Mouse (Mus musculus): Measurements from ENCODE around the gene Gm28035. TPM values are rescaled to one million over a fixed set of nuclear protein-coding genes. Genes with fewer than 3 reads are reported as not detected.

Gene Gm28035
- polyA plus RNA-seq, 1 experiment = 6.4 TPM

DNA sequence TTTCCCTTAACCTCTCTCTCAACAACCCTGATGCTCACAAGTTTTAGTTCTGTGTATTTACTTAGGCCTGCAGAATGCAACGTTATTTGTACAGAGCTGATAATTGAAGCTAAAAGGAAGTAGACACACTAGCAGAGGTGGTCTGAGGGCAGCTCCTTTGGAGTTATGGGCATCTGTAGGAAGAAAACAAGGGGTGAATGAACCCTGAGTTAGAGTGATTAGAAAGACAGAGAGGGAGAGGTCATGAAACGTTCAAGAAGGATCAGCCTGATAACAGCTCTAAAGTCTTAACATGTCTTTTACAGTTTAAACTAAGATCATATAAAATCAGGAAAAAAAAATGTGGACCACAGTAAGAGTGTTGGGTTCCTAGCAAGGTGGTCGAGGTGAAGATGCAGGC, 69.0 kb downstream of the Gm28035 start:
- peaks cover 8% of the 10 kb centered on the region for H3K36me3 ChIP-seq (ENCODE audit: control insufficient read depth, insufficient read depth, low read length)
- no peaks in the 10 kb centered on the region for H3K27me3 ChIP-seq (replicated peaks; ENCODE audit: control insufficient read depth, insufficient read depth, low read length)
- H3K4me3 ChIP-seq (ENCODE audit: insufficient read depth, low read depth, low read length) = no peak overlapping the region
- TF ChIP-seq CTCF (conservative IDR thresholded peaks at IDR 0.05; ENCODE audit: insufficient read depth, insufficient read length, low read depth, low read length) = no peak
- no peak for TF ChIP-seq POLR2A (IDR thresholded peaks at IDR 0.05; ENCODE audit: low read depth, low read length)
- H3K4me1 ChIP-seq (ENCODE audit: control insufficient read depth, insufficient read depth, low read length) = no peaks in the 10 kb centered on the region
- H3K27ac ChIP-seq (ENCODE audit: insufficient read depth, low read depth, low read length) = no peak overlapping the region
- no peak for DNase-seq
- 84% methylated on average over 3 of the region's 3 CpGs for WGBS

DNA sequence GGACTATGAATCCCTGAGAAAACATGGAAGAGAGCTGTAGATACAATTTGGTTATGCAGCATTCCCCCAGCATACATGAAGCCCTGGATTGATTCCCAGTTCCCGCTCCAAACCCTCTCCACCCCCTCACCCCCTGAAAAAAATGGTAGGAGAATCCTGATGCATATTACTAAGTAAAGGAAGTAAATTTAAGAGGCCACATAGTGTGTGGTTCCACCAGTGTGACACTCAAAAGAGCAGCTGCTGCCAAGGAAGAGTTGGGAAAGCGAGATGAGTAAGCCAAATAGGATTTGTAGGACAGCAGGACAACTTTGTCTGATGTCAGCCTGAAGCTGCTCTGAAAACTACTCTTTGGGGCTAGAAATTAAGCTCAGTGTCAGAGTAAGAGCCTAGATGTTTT, 71.1 kb downstream of the Gm28035 start:
- 95% methylated on average over 2 of the region's 2 CpGs for WGBS
- Histone ChIP-seq H3K4me3 (ENCODE audit: insufficient read depth, low read depth, low read length) (no peak overlapping the region), H3K27ac (ENCODE audit: insufficient read depth, low read depth, low read length) (no peak overlapping the region), H3K27me3 (replicated peaks; ENCODE audit: control insufficient read depth, insufficient read depth, low read length) (no peaks in the 10 kb centered on the region), H3K4me1 (ENCODE audit: control insufficient read depth, insufficient read depth, low read length) (no peaks in the 10 kb centered on the region), H3K36me3 (ENCODE audit: control insufficient read depth, insufficient read depth, low read length) (peaks cover 11% of the 10 kb centered on the region)
- TF ChIP-seq POLR2A (IDR thresholded peaks at IDR 0.05; ENCODE audit: low read depth, low read length) = no peak
- DNase-seq = no peak

DNA sequence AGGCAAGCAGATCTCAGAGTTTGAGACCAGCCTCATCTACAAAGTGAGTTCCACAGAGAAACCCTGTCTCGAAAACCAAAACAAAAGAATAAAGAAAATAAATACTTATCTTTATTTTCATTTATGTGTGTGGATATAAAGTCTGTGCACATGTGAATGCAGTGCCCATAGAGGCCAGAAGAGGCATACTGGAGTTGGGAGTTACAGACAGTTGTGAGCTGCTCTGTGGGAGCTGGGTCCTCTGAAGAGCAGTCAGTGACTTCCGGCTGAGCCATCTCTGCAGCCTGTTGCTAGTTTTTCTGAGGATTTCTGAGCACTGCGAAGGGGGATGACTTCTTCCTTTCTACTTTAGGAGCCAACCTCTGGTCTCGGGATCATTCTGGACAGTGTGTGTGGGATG, 75.8 kb downstream of the Gm28035 start:
- 0 out of 2 replicates have a peak, but pooled peaks have one; percentile 4 for TF ChIP-seq CTCF (conservative IDR thresholded peaks at IDR 0.05; ENCODE audit: insufficient read depth, insufficient read length, low read depth, low read length)
- no peak for TF ChIP-seq POLR2A (IDR thresholded peaks at IDR 0.05; ENCODE audit: low read depth, low read length)
- H3K27ac ChIP-seq (ENCODE audit: insufficient read depth, low read depth, low read length) = no peak overlapping the region
- 94% methylated on average over 4 of the region's 4 CpGs for WGBS
- H3K27me3 ChIP-seq (replicated peaks; ENCODE audit: control insufficient read depth, insufficient read depth, low read length) = no peaks in the 10 kb centered on the region
- peaks cover 9% of the 10 kb centered on the region for H3K36me3 ChIP-seq (ENCODE audit: control insufficient read depth, insufficient read depth, low read length)
- no peak overlapping the region for H3K4me3 ChIP-seq (ENCODE audit: insufficient read depth, low read depth, low read length)
- H3K4me1 ChIP-seq (ENCODE audit: control insufficient read depth, insufficient read depth, low read length) = no peaks in the 10 kb centered on the region
- no peak for DNase-seq

DNA sequence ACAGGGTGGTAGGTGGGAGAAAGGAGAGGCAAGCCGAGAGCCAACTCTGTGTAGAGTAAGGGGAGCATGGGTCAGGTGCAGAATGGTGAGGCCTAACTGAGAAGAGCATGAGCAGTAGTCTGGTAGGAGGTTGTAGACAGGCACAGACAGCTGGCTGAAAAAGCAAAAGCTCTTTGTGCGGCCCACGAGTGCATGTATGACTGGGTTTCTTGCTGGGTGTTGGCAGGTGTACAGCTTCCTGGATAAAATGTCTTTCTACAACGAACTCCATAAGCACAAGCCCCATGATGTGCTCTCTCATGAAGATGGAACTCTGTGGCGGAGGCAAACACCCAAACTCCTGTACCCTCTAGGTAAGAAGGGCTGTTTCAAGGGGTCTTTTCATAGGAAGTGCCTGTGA, 76.6 kb downstream of the Gm28035 start:
- no peaks in the 10 kb centered on the region for H3K27me3 ChIP-seq (replicated peaks; ENCODE audit: control insufficient read depth, insufficient read depth, low read length)
- WGBS = 96% methylated on average over 5 of the region's 5 CpGs
- DNase-seq = no peak
- peaks cover 9% of the 10 kb centered on the region for H3K36me3 ChIP-seq (ENCODE audit: control insufficient read depth, insufficient read depth, low read length)
- H3K27ac ChIP-seq (ENCODE audit: insufficient read depth, low read depth, low read length) = no peak overlapping the region
- no peaks in the 10 kb centered on the region for H3K4me1 ChIP-seq (ENCODE audit: control insufficient read depth, insufficient read depth, low read length)
- no peak overlapping the region for H3K4me3 ChIP-seq (ENCODE audit: insufficient read depth, low read depth, low read length)
- no peak for TF ChIP-seq CTCF (conservative IDR thresholded peaks at IDR 0.05; ENCODE audit: insufficient read depth, insufficient read length, low read depth, low read length)
- no peak for TF ChIP-seq POLR2A (IDR thresholded peaks at IDR 0.05; ENCODE audit: low read depth, low read length)

DNA sequence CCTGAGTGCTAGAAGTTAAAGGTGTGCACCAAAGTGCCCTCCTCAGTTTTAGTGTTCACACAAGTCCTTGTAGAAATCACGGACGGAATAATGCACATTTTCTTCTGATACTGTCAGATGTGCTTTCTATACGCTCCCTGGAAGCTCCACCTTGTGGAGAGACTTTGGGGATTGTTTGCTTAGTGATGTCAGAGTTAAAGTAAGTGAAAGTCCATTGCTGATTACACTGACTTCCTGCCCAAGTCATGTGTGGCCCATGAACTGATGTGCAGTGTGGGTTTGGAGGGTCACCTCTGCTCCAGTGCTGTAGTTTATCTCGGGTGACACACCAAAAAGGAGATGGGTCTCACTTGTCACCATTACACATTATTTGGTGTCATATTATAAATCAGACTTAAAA, 78.9 kb downstream of the Gm28035 start:
- no peak for DNase-seq
- WGBS = 88% methylated on average over 4 of the region's 4 CpGs
- TF ChIP-seq CTCF (conservative IDR thresholded peaks at IDR 0.05; ENCODE audit: insufficient read depth, insufficient read length, low read depth, low read length) = no peak
- no peak for TF ChIP-seq POLR2A (IDR thresholded peaks at IDR 0.05; ENCODE audit: low read depth, low read length)
- Histone ChIP-seq H3K36me3 (ENCODE audit: control insufficient read depth, insufficient read depth, low read length) (peaks cover 3% of the 10 kb centered on the region), H3K27ac (ENCODE audit: insufficient read depth, low read depth, low read length) (no peak overlapping the region), H3K4me1 (ENCODE audit: control insufficient read depth, insufficient read depth, low read length) (no peaks in the 10 kb centered on the region), H3K27me3 (replicated peaks; ENCODE audit: control insufficient read depth, insufficient read depth, low read length) (no peaks in the 10 kb centered on the region), H3K4me3 (ENCODE audit: insufficient read depth, low read depth, low read length) (no peak overlapping the region)

DNA sequence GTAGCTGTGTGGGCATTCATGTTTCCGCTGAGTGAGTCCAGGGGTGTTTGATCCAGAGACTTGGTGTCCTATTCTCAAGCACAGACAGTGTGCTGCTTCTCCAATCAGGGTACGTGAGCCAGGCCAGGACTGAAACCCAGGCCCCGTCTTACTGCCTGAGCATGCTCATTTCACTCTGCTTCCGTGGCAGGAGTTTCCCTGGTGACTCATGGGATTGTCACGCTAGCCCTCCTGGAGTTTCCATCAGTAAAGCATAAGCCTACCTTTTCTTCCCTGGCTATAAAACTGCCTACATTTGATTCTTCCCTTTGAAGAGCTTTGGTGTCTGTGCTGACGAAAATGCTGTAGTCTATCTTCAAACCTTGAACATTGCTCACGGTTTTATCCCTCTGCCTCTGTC, 82.7 kb downstream of the Gm28035 start:
- Histone ChIP-seq H3K4me3 (ENCODE audit: insufficient read depth, low read depth, low read length) (no peak overlapping the region), H3K36me3 (ENCODE audit: control insufficient read depth, insufficient read depth, low read length) (peaks cover 2% of the 10 kb centered on the region; the same call in 1 of the 2 replicates), H3K27ac (ENCODE audit: insufficient read depth, low read depth, low read length) (no peak overlapping the region), H3K4me1 (ENCODE audit: control insufficient read depth, insufficient read depth, low read length) (no peaks in the 10 kb centered on the region), H3K27me3 (replicated peaks; ENCODE audit: control insufficient read depth, insufficient read depth, low read length) (no peaks in the 10 kb centered on the region)
- WGBS = 89% methylated on average over 7 of the region's 7 CpGs
- TF ChIP-seq POLR2A (IDR thresholded peaks at IDR 0.05; ENCODE audit: low read depth, low read length) = no peak
- no peak for TF ChIP-seq CTCF (conservative IDR thresholded peaks at IDR 0.05; ENCODE audit: insufficient read depth, insufficient read length, low read depth, low read length)
- DNase-seq = no peak

DNA sequence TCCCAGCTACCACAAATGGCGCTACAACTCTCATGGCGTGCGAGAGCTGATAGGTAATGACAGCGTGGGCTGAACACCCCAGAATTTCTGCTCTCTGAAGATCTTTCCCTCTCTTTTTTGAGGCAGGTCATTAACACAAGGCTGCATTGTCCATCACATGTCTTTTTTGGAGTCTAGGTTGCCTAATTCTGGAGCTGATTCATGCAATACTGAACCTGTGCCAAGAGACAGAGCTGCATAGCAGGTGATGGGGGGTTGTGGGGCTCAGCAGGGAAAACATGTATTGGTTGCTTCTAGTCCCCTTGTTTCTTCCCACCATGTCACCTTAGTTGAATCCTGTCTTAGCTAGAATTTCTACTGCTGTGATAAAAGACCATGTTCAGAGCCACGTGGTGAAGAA, 84.9 kb downstream of the Gm28035 start:
- Histone ChIP-seq H3K27ac (ENCODE audit: insufficient read depth, low read depth, low read length) (no peak overlapping the region), H3K4me3 (ENCODE audit: insufficient read depth, low read depth, low read length) (no peak overlapping the region), H3K4me1 (ENCODE audit: control insufficient read depth, insufficient read depth, low read length) (no peaks in the 10 kb centered on the region), H3K27me3 (replicated peaks; ENCODE audit: control insufficient read depth, insufficient read depth, low read length) (no peaks in the 10 kb centered on the region), H3K36me3 (ENCODE audit: control insufficient read depth, insufficient read depth, low read length) (0 out of 2 replicates have a peak, but pooled peaks cover 2% of the 10 kb centered on the region)
- 95% methylated on average over 5 of the region's 5 CpGs for WGBS
- no peak for DNase-seq
- TF ChIP-seq POLR2A (IDR thresholded peaks at IDR 0.05; ENCODE audit: low read depth, low read length) (no peak), CTCF (conservative IDR thresholded peaks at IDR 0.05; ENCODE audit: insufficient read depth, insufficient read length, low read depth, low read length) (no peak)

DNA sequence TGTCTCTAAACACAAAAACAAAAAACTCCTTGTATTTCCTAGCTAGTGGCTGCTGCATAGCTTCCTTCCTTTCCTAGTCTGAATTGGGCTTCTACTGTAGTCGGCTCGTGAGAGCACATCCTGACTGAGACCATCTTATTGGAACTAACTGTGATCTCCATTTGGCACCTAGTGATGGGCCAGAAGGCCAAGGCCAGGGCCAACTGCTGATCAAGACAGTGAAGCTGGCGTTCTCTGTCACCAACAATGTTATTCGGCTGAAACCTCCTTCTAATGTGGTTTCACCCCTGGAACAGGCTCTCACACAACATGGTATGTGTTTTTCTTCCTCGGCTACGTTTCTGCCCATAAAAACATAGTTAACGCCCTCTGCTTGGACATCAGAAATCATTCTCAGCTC, 86.9 kb downstream of the Gm28035 start:
- no peak overlapping the region for H3K4me3 ChIP-seq (ENCODE audit: insufficient read depth, low read depth, low read length)
- no peak overlapping the region for H3K27ac ChIP-seq (ENCODE audit: insufficient read depth, low read depth, low read length)
- no peak for TF ChIP-seq POLR2A (IDR thresholded peaks at IDR 0.05; ENCODE audit: low read depth, low read length)
- H3K27me3 ChIP-seq (replicated peaks; ENCODE audit: control insufficient read depth, insufficient read depth, low read length) = no peaks in the 10 kb centered on the region
- no peaks in the 10 kb centered on the region for H3K4me1 ChIP-seq (ENCODE audit: control insufficient read depth, insufficient read depth, low read length)
- no peak for DNase-seq
- H3K36me3 ChIP-seq (ENCODE audit: control insufficient read depth, insufficient read depth, low read length) = 0 out of 2 replicates have a peak, but pooled peaks cover 2% of the 10 kb centered on the region
- WGBS = 86% methylated on average over 7 of the region's 7 CpGs
